Mouse (Mus musculus) layer of hippocampus, adult 2 months (tissue): Measurements from ENCODE around the gene Asb5. TPM values are rescaled to one million over a fixed set of nuclear protein-coding genes. Genes with fewer than 3 reads are reported as not detected.
"Not testable (repeated sequence)": the region's sequence is repeated elsewhere in the genome, so short reads cannot be mapped to it uniquely, and the experiment has no call there.

Experiments used
- DNase-seq, 2 experiments: peaks; one replicate each; pipeline ENCODE4 v3.0.0; 2022; ENCODE audit warnings: low spot score in 2 of 2
- H3K27ac ChIP-seq: fragments of 200-600 bp; 2 replicates; pipeline ENCODE4 v1.8.1; 2022
- H3K4me3 ChIP-seq: fragments of 200-600 bp; 2 replicates; pipeline ENCODE4 v1.8.1; 2022; ENCODE audit warnings: mild to moderate bottlenecking
- CTCF ChIP-seq: fragments of 200-600 bp; conservative IDR thresholded peaks from 2 replicates; pipeline ENCODE4 v1.8.1; 2022; ENCODE audit warnings: antibody characterized with exemption, mild to moderate bottlenecking, moderate library complexity
- total RNA-seq, 2 experiments: library from RNA; stranded (reverse); gene quantifications; 2 replicates each; pipeline ENCODE4 v1.2.3; 2021

Asb5 gene
- total RNA-seq, 2 experiments from 2014 or later, result 1.5 to 1.7 TPM

GRCm38 (mm10) chr8:54609336-54609735, 80.0 kb downstream of the Asb5 start:
- Histone ChIP-seq H3K27ac (no peak overlapping the region), H3K4me3 (no peak overlapping the region)
- DNase-seq, result no peak
- no peak for TF ChIP-seq CTCF

DNA sequence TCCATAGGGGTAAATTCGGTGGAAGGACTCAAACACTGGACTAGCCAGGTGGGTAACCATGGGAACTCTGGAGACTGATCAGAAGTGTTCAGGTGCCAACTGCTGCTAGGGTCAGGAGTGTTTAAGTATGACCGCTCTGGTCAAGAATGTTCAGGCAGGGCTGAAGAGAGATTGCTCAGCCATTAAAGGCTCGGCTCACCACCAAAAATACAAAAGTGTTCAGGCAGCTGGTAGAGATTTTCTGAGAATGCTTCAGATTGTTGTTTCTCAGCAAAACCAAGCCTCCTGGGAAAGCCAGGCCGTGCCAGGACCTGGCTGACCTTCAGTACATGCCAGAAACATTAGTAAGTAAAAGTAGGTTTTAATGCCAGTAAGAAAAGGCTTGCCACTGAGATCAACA, 80.9 kb downstream of the Asb5 start:
- no peak for TF ChIP-seq CTCF
- DNase-seq, result no peak
- Histone ChIP-seq H3K27ac (peak overlapping the region; percentile 2; the same call in 1 of the 2 replicates), H3K4me3 (no peak overlapping the region)

DNA sequence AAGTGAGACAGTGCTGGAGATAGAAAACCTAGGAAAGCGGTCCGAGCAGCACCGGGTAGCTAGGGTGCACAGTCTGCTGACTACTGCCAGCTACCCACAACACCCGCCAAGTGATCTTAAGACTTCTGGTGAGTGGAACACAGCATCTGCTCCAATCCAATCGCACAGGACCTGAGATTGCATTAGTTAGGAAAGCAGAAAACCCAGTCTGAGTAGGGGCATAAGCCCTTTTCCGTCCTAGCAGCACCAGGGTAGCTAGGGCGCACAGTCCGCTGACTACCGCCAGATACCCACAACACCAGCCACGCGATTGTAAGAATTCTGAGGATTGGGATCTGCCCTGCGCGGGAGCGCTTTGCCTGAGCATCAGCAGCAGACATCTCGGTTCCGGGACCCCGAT, 87.3 kb downstream of the Asb5 start:
- not testable (repeated sequence) for DNase-seq, H3K4me3 ChIP-seq, H3K27ac ChIP-seq

Other genes with a start within 250 kb of the Asb5 start
- gene Spcs3, start 418 bp downstream of the Asb5 start, total RNA-seq, result 10 to 100 TPM; 44.9 to 47.1 TPM
- gene Spata4, start 71.2 kb downstream of the Asb5 start, total RNA-seq, result under 1 TPM in 1 of 2 experiments, not detected in 1; 0.46 TPM